Mouse (Mus musculus): ENCODE measurements at regions not wholly inside any gene's neighbourhood (a gene's known extent, or its start where the extent isn't known, plus 50 kb on each side); places are given as distances from the start of the nearest gene placed in this dataset.

DNA sequence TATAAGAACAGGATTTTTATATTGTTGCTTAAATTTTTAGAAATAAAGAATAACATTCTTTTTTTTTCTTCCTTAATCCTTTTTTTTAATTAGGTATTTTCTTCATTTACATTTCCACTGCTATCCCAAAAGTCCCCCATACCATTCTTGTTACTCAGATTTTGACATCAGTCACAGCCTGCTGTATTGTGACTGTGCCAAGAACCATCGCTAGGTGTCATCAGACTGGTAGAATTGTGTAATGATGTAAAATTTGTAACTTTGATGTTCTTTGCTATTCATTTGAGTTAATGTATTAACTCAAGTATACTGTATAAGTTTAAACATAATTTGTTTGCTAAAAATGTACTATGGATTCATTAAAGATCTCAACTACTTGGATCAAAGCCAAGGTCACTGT, 465.0 kb downstream of the Arl4a start:
- DNase-seq (ENCODE audit: low spot score) = no peak
- Histone ChIP-seq H3K4me2 (ENCODE audit: low read length) (no peak overlapping the region), H3K27me3 (ENCODE audit: insufficient read depth, low read length) (no peaks in the 10 kb centered on the region), H3K4me3 (replicated peaks; ENCODE audit: low read depth, low read length) (no peak overlapping the region), H3K9me3 (replicated peaks; ENCODE audit: low read length) (no peaks in the 10 kb centered on the region), H3K4me1 (replicated peaks; ENCODE audit: insufficient read depth, low read length) (no peaks in the 10 kb centered on the region), H3K27ac (no peak overlapping the region), H3K36me3 (ENCODE audit: insufficient read depth, low read length) (no peaks in the 10 kb centered on the region), H3K9ac (ENCODE audit: low read depth, low read length) (no peak overlapping the region)
- whole genome bisulfite sequencing = 78% methylated on average over 1 of the region's 1 CpGs
- no peak for TF ChIP-seq CTCF (IDR thresholded peaks at IDR 0.05; ENCODE audit: low read depth)
- ATAC-seq (replicated peaks; ENCODE audit: low FRiP score, low read depth) = no peak

DNA sequence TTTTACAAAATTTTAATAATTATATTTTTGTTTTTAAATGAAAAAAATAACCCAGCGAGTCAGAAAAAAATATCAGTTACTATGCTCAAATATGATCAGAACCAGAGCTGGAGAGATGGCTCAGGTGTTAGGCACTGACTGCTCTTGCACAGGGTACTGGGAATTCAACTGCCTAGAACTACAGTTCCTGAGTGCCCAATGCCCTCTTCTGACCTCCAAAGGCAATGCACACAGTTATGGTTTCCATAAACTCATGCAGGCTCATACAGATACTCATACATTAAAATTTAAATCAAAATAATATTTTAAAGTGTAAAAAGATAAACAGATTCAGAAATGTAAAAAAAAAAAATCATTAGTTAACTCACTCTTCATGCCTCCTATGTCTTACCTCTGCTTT, 465.7 kb downstream of the Arl4a start:
- ATAC-seq (replicated peaks; ENCODE audit: low FRiP score, low read depth) (no peak), DNase-seq (ENCODE audit: low spot score) (no peak)
- no peaks in the 10 kb centered on the region for H3K4me1 ChIP-seq (replicated peaks; ENCODE audit: insufficient read depth, low read length)
- no peaks in the 10 kb centered on the region for H3K27me3 ChIP-seq (ENCODE audit: insufficient read depth, low read length)
- H3K36me3 ChIP-seq (ENCODE audit: insufficient read depth, low read length) = no peaks in the 10 kb centered on the region
- no peak for TF ChIP-seq CTCF (IDR thresholded peaks at IDR 0.05; ENCODE audit: low read depth)
- WGBS = 82% methylated on average over 1 of the region's 1 CpGs
- H3K4me2 ChIP-seq (ENCODE audit: low read length) = no peak overlapping the region
- H3K9me3 ChIP-seq (replicated peaks; ENCODE audit: low read length) = no peaks in the 10 kb centered on the region
- no peak overlapping the region for H3K9ac ChIP-seq (ENCODE audit: low read depth, low read length)
- no peak overlapping the region for H3K4me3 ChIP-seq (replicated peaks; ENCODE audit: low read depth, low read length)
- H3K27ac ChIP-seq = no peak overlapping the region

GRCm38 (mm10) chr12:39560734-39561446, 476.9 kb downstream of the Arl4a start:
- H3K27me3 ChIP-seq (ENCODE audit: insufficient read depth, low read length) = no peaks in the 10 kb centered on the region
- H3K9ac ChIP-seq (ENCODE audit: low read depth, low read length) = no peak overlapping the region
- H3K36me3 ChIP-seq (ENCODE audit: insufficient read depth, low read length) = no peaks in the 10 kb centered on the region
- no peak overlapping the region for H3K4me3 ChIP-seq (replicated peaks; ENCODE audit: low read depth, low read length)
- no peaks in the 10 kb centered on the region for H3K4me1 ChIP-seq (replicated peaks; ENCODE audit: insufficient read depth, low read length)
- H3K9me3 ChIP-seq (replicated peaks; ENCODE audit: low read length) = no peaks in the 10 kb centered on the region
- H3K4me2 ChIP-seq (ENCODE audit: low read length) = no peak overlapping the region
- DNase-seq (ENCODE audit: low spot score) (no peak), ATAC-seq (replicated peaks; ENCODE audit: low FRiP score, low read depth) (no peak)
- H3K27ac ChIP-seq = no peak overlapping the region
- TF ChIP-seq CTCF (IDR thresholded peaks at IDR 0.05; ENCODE audit: low read depth) = no peak
- 74% methylated on average over 4 of the region's 4 CpGs for WGBS

- Histone ChIP-seq H3K27ac (no peak overlapping the region), H3K9me3 (replicated peaks; ENCODE audit: low read length) (no peaks in the 10 kb centered on the region), H3K36me3 (ENCODE audit: insufficient read depth, low read length) (no peaks in the 10 kb centered on the region), H3K4me3 (replicated peaks; ENCODE audit: low read depth, low read length) (no peak overlapping the region), H3K9ac (ENCODE audit: low read depth, low read length) (no peak overlapping the region), H3K4me1 (replicated peaks; ENCODE audit: insufficient read depth, low read length) (no peaks in the 10 kb centered on the region), H3K27me3 (ENCODE audit: insufficient read depth, low read length) (no peaks in the 10 kb centered on the region), H3K4me2 (ENCODE audit: low read length) (no peak overlapping the region)
- ATAC-seq (replicated peaks; ENCODE audit: low FRiP score, low read depth) = no peak
- no peak for DNase-seq (ENCODE audit: low spot score)
- WGBS = 98% methylated on average over 3 of the region's 3 CpGs
- TF ChIP-seq CTCF (IDR thresholded peaks at IDR 0.05; ENCODE audit: low read depth) = no peak
Measured at GRCm38 (mm10) chr12:39558491-39558890, 479.3 kb downstream of the Arl4a start.

DNA sequence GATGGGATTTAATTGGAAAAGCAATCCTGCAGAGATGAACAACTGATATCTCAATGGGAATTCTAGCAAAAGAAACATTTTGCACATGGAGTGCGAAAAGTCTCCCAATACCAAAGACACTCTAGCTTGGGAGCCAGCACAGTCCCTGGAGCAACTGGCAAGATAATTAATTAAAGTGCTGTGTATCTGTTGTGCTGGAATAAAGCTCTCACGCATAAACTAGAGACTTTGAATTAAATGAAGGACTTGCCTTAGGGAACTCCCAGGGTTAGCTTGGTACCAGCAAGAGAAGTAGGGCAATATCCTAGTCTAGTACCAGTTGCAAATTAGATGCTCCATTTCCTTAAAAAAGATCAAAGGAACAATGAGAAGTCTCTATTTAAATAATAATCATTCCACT, 501.5 kb downstream of the Arl4a start:
- 82% methylated on average over 2 of the region's 2 CpGs for WGBS
- Histone ChIP-seq H3K4me3 (replicated peaks; ENCODE audit: low read depth, low read length) (no peak overlapping the region), H3K27ac (no peak overlapping the region), H3K27me3 (ENCODE audit: insufficient read depth, low read length) (no peaks in the 10 kb centered on the region), H3K4me2 (ENCODE audit: low read length) (no peak overlapping the region), H3K9ac (ENCODE audit: low read depth, low read length) (no peak overlapping the region), H3K9me3 (replicated peaks; ENCODE audit: low read length) (no peaks in the 10 kb centered on the region), H3K36me3 (ENCODE audit: insufficient read depth, low read length) (no peaks in the 10 kb centered on the region), H3K4me1 (replicated peaks; ENCODE audit: insufficient read depth, low read length) (no peaks in the 10 kb centered on the region)
- TF ChIP-seq CTCF (IDR thresholded peaks at IDR 0.05; ENCODE audit: low read depth) = no peak
- DNase-seq (ENCODE audit: low spot score) (no peak), ATAC-seq (replicated peaks; ENCODE audit: low FRiP score, low read depth) (no peak)

DNA sequence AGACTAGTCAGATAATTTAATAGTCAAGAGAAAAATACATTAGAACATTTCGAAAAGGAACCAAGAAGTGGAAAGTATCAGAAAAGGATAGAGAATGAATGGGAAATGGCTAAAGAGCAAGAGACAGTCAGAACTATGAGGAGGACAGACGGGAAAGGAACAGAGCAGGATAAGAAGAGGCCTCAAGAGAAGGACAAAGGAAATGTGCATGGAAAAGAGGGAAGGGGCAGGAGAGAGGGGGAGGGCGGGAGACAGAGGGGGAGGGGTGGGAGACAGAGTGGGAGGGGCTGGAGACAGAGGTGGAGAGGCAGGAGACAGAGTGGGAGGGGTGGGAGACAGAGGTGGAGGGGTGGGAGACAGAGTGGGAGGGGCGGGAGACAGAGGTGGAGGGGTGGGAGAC, 509.7 kb downstream of the Arl4a start:
- Histone ChIP-seq H3K4me1 (replicated peaks; ENCODE audit: insufficient read depth, low read length) (no peaks in the 10 kb centered on the region), H3K4me2 (ENCODE audit: low read length) (no peak overlapping the region), H3K36me3 (ENCODE audit: insufficient read depth, low read length) (no peaks in the 10 kb centered on the region), H3K27me3 (ENCODE audit: insufficient read depth, low read length) (no peaks in the 10 kb centered on the region), H3K27ac (no peak overlapping the region), H3K9me3 (replicated peaks; ENCODE audit: low read length) (no peaks in the 10 kb centered on the region), H3K4me3 (replicated peaks; ENCODE audit: low read depth, low read length) (no peak overlapping the region), H3K9ac (ENCODE audit: low read depth, low read length) (no peak overlapping the region)
- DNase-seq (ENCODE audit: low spot score) = no peak
- TF ChIP-seq CTCF (IDR thresholded peaks at IDR 0.05; ENCODE audit: low read depth) = no peak
- no peak for ATAC-seq (replicated peaks; ENCODE audit: low FRiP score, low read depth)
- 57% methylated on average over 4 of the region's 4 CpGs for WGBS

- H3K4me3 ChIP-seq (replicated peaks; ENCODE audit: low read depth, low read length) = no peak overlapping the region
- no peaks in the 10 kb centered on the region for H3K27me3 ChIP-seq (ENCODE audit: insufficient read depth, low read length)
- DNase-seq (ENCODE audit: low spot score) (no peak), ATAC-seq (replicated peaks; ENCODE audit: low FRiP score, low read depth) (no peak)
- H3K36me3 ChIP-seq (ENCODE audit: insufficient read depth, low read length) = no peaks in the 10 kb centered on the region
- TF ChIP-seq CTCF (IDR thresholded peaks at IDR 0.05; ENCODE audit: low read depth) = no peak
- no peak overlapping the region for H3K4me2 ChIP-seq (ENCODE audit: low read length)
- no peaks in the 10 kb centered on the region for H3K4me1 ChIP-seq (replicated peaks; ENCODE audit: insufficient read depth, low read length)
- H3K27ac ChIP-seq = no peak overlapping the region
- WGBS = 82% methylated on average over 3 of the region's 3 CpGs
- no peak overlapping the region for H3K9ac ChIP-seq (ENCODE audit: low read depth, low read length)
- no peaks in the 10 kb centered on the region for H3K9me3 ChIP-seq (replicated peaks; ENCODE audit: low read length)
Measured at GRCm38 (mm10) chr12:39527216-39527600, 510.6 kb downstream of the Arl4a start.

Data from kidney, postnatal 0 days (tissue).